Mouse (Mus musculus) forelimb bud, embryonic 11.5 days (tissue): ENCODE data around the gene Cadm1.

Experiments used
- DNase-seq: peaks from one replicate; pipeline ENCODE4 v3.0.0-alpha.2; 2012; ENCODE audit warnings: low read depth, low spot score

Gene Cadm1

GRCm38 (mm10) chr9:47608441-47608840 is 78.5 kb downstream of the Cadm1 start:
- DNase-seq, result no peak

GRCm38 (mm10) chr9:47608921-47609320 is 78.9 kb downstream of the Cadm1 start:
- no peak for DNase-seq

GRCm38 (mm10) chr9:47609443-47609842 is 79.5 kb downstream of the Cadm1 start:
- no peak for DNase-seq

GRCm38 (mm10) chr9:47610316-47610715 is 80.3 kb downstream of the Cadm1 start:
- no peak for DNase-seq

- DNase-seq, result no peak
Measured at GRCm38 (mm10) chr9:47612894-47613412, 83.0 kb downstream of the Cadm1 start.

GRCm38 (mm10) chr9:47615049-47615448 is 85.1 kb downstream of the Cadm1 start:
- DNase-seq, result no peak

- no peak for DNase-seq
Measured at GRCm38 (mm10) chr9:47616391-47616790, 86.4 kb downstream of the Cadm1 start.

- no peak for DNase-seq
Measured at GRCm38 (mm10) chr9:47619501-47620029, 89.6 kb downstream of the Cadm1 start.

- no peak for DNase-seq
Measured at GRCm38 (mm10) chr9:47623447-47624445, 93.8 kb downstream of the Cadm1 start.

- no peak for DNase-seq
Measured at GRCm38 (mm10) chr9:47624565-47625520, 94.9 kb downstream of the Cadm1 start.

GRCm38 (mm10) chr9:47625621-47626210 is 95.7 kb downstream of the Cadm1 start:
- no peak for DNase-seq

- DNase-seq, result no peak
Measured at GRCm38 (mm10) chr9:47627966-47628365, 98.0 kb downstream of the Cadm1 start.

GRCm38 (mm10) chr9:47628550-47628949 is 98.6 kb downstream of the Cadm1 start:
- no peak for DNase-seq

GRCm38 (mm10) chr9:47634695-47635094 is 104.7 kb downstream of the Cadm1 start:
- DNase-seq, result no peak

GRCm38 (mm10) chr9:47642663-47643062 is 112.7 kb downstream of the Cadm1 start:
- peak; percentile 12 for DNase-seq

GRCm38 (mm10) chr9:47645056-47645455 is 115.1 kb downstream of the Cadm1 start:
- no peak for DNase-seq

GRCm38 (mm10) chr9:47651431-47651830 is 121.5 kb downstream of the Cadm1 start:
- no peak for DNase-seq

GRCm38 (mm10) chr9:47652203-47652602 is 122.2 kb downstream of the Cadm1 start:
- DNase-seq, result no peak

- no peak for DNase-seq
Measured at GRCm38 (mm10) chr9:47652936-47653335, 123.0 kb downstream of the Cadm1 start.

GRCm38 (mm10) chr9:47659366-47660090 is 129.6 kb downstream of the Cadm1 start:
- no peak for DNase-seq
